Mouse (Mus musculus) frontal cortex, adult 2 months (tissue): ENCODE results near the gene Bach2. TPM values are rescaled to one million over a fixed set of nuclear protein-coding genes. Genes with fewer than 3 reads are reported as not detected.
A peak's percentile ranks its signal among the peaks of the same experiment; 100 is the strongest.

Experiments
- DNase-seq, 2 experiments: peaks; one replicate each; pipeline ENCODE4 v3.0.0; 2022; ENCODE audit warnings: low spot score in 1 of 2; ENCODE audit errors: extremely low spot score in 1 of 2
- polyA plus RNA-seq: library from polyadenylated mRNA; depleted of rRNA; stranded (reverse); fragments of >200 nt; gene quantifications from 2 replicates; pipeline ENCODE4 v1.2.3, GENCODE M21; 2012

Gene Bach2
- polyA plus RNA-seq, 1 experiment = 4.8 TPM

- DNase-seq = no peak
Observed at GRCm38 (mm10) chr4:32509832-32510612, 271.4 kb downstream of the Bach2 start.

GRCm38 (mm10) chr4:32510940-32511339 is 272.3 kb downstream of the Bach2 start:
- DNase-seq = no peak

DNA sequence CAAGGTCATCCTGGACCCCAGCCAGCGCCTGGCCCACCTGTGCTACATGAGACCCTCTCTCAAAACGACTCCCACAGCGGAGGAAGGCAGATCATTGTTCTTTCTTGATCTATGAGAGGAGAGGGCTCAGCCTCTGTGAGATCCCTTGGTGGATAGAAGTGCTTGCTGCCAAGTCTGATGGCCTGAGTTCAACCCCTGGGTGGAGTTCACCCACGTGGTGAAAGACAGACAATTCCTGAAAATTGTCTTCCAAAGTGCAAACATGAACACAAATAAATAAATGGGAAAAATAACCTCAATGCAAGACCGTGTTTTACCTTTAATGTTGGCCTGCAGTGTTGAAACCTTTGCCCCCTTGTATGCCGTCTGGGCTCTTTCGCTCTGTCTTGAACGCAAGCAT is 277.5 kb downstream of the Bach2 start:
- DNase-seq = no peak

GRCm38 (mm10) chr4:32518842-32519578 is 280.4 kb downstream of the Bach2 start:
- DNase-seq = no peak

- DNase-seq = no peak
Observed at GRCm38 (mm10) chr4:32520628-32521360, 282.2 kb downstream of the Bach2 start.

DNA sequence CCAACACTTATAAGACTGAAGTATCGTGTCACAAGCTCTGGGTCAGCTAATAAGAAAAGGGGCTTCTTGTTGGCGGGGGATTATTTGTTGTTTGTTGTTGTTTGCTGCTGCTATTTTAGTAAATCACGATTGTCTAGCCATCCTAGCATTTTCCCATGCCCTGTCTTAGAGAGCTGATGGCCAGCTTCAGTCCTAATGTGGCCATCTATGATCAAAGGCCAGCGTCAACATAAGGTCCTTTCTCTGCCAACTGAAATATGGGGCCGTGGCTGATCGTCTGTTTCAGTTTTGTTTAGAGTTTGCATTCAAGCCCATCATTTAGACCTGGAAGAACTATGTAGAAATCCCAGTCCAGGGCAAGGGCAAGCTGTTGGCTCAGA is 282.7 kb downstream of the Bach2 start:
- no peak for DNase-seq

DNA sequence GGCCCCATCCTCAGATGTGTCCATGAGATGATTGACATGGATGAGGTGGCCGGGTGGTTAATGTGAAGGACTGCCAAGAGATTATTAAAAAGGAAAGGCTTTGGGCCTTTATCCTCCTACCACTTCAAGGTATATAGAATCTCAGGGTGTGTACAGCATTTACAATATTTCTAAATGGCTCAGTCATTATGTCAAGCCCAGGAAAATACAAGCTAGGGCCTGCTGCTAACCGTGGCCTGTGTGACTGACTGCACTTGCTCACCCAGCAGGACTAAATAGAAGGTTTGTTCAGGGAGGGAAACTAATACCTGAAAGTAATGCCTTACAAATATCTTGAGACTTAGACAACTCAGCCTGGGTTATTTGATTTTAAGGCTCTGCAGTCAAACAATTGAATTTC is 283.4 kb downstream of the Bach2 start:
- no peak for DNase-seq

GRCm38 (mm10) chr4:32524282-32524681 is 285.7 kb downstream of the Bach2 start:
- DNase-seq = no peak

GRCm38 (mm10) chr4:32525000-32525399 is 286.4 kb downstream of the Bach2 start:
- DNase-seq = no peak

GRCm38 (mm10) chr4:32526228-32526836 is 287.7 kb downstream of the Bach2 start:
- no peak for DNase-seq

- DNase-seq = no peak
Observed at GRCm38 (mm10) chr4:32529443-32529995, 290.9 kb downstream of the Bach2 start.

DNA sequence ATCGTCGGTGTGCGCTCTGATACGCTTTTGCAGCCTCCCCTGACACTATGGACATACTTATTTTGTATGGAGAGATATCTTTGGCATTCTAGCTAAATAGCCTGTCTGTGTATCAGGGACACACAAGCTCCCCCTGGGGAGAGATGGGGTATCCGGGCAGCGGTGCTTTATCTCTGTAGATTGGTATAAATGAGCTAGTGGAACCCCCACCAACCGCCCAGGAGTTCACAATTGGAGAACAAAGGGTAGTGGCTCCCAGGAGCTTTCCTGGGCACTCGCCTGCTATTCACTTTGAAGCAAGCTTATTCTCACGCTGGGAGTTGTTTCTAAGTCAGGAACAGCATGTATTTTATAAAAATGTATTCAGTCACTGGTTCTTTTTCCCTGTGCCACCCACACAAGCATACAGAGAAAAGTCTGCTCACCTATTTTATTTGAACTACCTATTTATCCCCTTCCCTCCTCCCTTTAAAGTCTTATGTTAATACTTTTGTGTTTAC is 291.9 kb downstream of the Bach2 start:
- DNase-seq = peak in 1 of 2 experiments; percentile 48

DNA sequence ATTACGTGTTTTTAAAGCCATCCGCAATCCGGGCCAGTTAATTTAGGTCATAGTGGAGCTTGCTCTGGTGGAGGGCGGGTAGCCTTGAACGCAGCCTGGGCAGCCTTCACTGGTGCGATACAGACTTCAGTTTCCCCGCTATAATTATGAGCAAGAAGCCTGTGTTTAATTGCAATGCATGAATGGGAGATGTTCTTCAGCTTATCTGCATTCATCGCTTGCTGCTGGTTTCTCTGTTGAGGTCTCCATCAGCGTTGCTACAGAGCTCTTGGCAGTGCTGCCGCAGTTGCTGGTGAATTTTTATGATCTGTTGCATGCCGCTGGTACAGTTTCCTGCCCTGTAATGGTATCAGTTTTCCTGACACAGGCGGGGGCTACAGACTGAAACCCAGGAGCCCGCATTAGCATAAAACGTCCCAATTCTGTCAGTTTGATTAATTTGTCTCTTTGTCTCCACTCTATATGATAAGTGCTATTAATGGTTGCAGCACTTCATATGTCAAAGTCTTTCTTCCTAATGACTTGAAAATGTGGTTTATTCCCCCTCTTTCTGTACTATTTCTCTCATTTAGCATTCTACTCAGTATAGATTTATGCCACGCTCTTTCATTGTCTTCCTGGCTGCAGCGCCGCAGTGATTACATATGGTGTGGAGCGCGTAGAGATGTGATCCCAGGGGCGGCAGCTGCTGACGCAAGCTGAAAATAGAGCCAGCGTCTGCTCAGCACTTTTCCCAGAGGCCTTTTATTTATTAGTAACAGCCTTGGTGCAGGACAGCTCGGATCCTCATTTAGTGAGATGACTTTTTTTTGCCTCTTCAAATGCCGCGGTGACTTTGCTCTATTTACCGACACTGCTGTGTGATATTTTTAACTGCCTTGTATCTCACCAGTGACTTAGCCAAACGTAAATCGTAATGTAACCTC is 292.6 kb downstream of the Bach2 start:
- DNase-seq = peak in 1 of 2 experiments; percentile 64

DNA sequence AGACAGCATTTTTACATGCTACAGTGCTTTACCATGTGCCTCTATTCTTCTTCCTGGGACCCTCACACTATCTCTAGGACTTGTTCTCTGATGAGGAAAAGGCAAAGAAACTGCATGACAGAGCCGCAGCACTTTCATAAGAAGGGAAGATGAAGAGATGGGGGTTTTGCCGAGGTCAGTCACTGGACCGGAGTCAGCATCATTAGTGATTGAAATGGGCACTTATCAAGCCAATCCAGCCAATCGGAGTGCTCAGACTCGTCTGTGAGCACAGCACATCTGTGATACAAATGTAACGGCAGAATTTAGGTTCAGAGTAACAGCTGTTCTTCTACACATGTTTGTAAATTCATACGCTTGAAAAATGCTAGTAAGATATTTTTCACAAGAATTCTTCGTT is 293.5 kb downstream of the Bach2 start:
- DNase-seq = no peak

- no peak for DNase-seq
Observed at GRCm38 (mm10) chr4:32533735-32534134, 295.1 kb downstream of the Bach2 start.

DNA sequence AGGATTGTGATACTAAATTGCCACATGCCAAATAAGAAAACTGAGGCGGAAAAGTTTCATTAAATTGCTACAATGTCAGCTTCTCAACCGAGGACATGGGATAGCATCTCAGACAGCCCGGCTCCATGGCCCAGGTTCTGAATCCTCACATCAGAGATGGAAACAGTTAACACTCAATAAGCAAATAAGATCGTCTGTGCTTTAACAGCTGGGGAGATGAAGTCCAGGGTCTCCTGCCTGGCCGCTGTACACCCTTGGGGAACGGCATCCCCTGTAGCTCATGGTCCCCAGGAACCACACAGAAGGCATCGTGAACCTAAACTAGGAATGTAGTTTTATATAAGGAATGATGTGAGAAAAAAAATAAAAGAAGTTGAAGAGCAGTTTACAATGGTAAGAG is 297.0 kb downstream of the Bach2 start:
- DNase-seq = no peak

- no peak for DNase-seq
Observed at GRCm38 (mm10) chr4:32536870-32537508, 298.4 kb downstream of the Bach2 start.

DNA sequence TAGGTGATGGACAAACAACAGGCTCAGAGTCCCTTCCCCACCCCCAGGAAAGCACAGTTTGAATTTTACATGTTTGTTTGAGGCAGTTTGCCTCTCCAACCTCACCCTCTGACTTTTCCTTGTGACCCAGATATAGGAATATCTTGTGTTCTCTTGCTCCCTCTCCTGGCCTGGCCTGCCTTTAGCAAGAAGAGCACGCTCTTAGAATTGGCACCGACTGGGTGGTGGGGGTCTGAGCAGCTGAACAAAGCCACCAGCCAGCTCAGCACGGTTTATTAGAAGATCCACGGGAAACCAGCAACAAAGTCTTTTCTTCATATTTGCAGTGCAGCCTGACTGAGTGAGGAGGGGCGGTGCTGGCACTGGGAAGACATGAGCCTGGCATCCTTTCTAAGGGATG is 299.5 kb downstream of the Bach2 start:
- peak in 1 of 2 experiments; percentile 81 for DNase-seq

DNA sequence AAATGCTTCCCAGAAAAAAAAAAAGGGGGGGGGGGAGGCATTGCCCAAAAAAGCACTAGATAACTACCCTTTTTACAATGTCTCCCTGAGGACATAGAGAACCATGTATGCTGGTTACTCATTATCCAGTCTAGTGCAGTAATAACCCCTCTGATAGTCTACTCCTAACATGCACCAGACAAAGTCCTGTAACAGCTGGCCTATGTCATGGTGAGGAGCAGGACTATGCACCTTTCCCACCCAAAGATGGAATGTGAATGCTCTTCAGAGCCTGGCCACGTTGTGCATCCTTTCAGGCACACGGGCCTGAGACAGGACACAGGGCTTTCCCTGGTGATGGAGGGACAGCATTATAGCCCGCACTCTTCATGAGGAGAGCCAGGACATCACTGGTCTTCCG is 299.9 kb downstream of the Bach2 start:
- no peak for DNase-seq
